ENCODE assay signal across 9 mouse cellular contexts in the genomic region with DNA sequence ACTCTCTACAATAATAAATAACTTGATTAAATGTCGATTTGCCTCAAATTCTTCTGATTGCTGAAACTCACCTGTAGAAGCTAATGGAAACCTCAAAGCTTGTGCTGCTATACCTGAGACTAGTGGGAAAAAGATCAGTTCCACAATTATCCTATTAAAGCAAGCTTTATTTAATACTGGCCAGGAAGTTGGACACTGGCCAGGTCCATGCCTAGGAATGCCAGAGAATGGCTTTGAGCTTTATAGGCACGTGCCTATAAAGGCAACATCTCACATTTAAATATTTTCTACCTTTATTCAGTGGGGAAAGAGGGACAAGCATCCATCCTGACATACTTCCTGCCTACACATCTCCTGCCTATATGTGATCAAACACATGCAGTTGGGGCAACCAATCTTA.
"Had no signal": no experiment of that assay in that cellular context is flagged by ENCODE, and none has a peak within 500 bp of the region (broad histone marks: within the 10 kb centered on the region; RNA-seq: fewer than 3 reads in every experiment).

No protein-coding gene starts in this region.

- DNase-seq: kidney, adult 18-20 months; kidney, adult 9 months; layer of hippocampus, postnatal 36 days; liver; lung, adult 18-20 months; right cerebral cortex, adult 18-20 months; right cerebral cortex, postnatal 14 days; right cerebral cortex, postnatal 4 days; thymus, postnatal 25 days had no signal
